8 mouse cellular contexts compared by ENCODE assay signal in genomic region chr1:135510346-135510977, GRCm38 (mm10).
A peak's percentile ranks its signal among the peaks of the same experiment; 100 is the strongest.
DNase-seq lines count a peak whose midpoint lies in the region; ATAC-seq and TF ChIP-seq lines count a peak whose summit lies in the region.

No protein-coding gene starts in this region.

- WGBS in heart, embryonic 10.5 days, result 1% methylated on average over 30 of the region's 30 CpGs
- 10% methylated on average over 30 of the region's 30 CpGs for WGBS in lung, embryonic 15.5 days

- H3K9me3 ChIP-seq in heart, embryonic 10.5 days, result no peaks in the 10 kb centered on the region
- H3K9me3 ChIP-seq in lung, embryonic 15.5 days, result no peaks in the 10 kb centered on the region

- H3K36me3 ChIP-seq in heart, embryonic 10.5 days, result peaks cover 14% of the 10 kb centered on the region; the same call in 1 of the 2 replicates
- no peaks in the 10 kb centered on the region for H3K36me3 ChIP-seq in lung, embryonic 15.5 days

- intact Hi-C loops in left cerebral cortex, adult 2 months (cut with DNase I), result no loop called here

- peak; percentile 39 to 49 for DNase-seq in left cerebral cortex, adult 2 months (ENCODE audit: extremely low spot score in 1 of 2, low spot score in 2 of 2)
- no peak for DNase-seq in left cerebral cortex, adult 11 months (ENCODE audit: low spot score)
- DNase-seq in heart, embryonic 10.5 days (ENCODE audit: low spot score), result no peak
- DNase-seq in kidney, adult 9 months, result peak; percentile 62
- peak; percentile 42 for DNase-seq in ovary, postnatal 14 days (ENCODE audit: low spot score)
- no peak for DNase-seq in layer of hippocampus, postnatal 10 days (ENCODE audit: low spot score in 2 of 2)

- H3K27ac ChIP-seq in left cerebral cortex, adult 2 months, result peak overlapping the region; percentile 70
- H3K27ac ChIP-seq in heart, embryonic 10.5 days, result peak overlapping the region; percentile 89
- H3K27ac ChIP-seq in lung, embryonic 15.5 days, result no peak overlapping the region

- H3K4me1 ChIP-seq in heart, embryonic 10.5 days, result peaks cover 94% of the 10 kb centered on the region
- H3K4me1 ChIP-seq in lung, embryonic 15.5 days, result peaks cover 68% of the 10 kb centered on the region

- H3K27me3 ChIP-seq in heart, embryonic 10.5 days (ENCODE audit: insufficient read depth, poor library complexity, severe bottlenecking), result peaks cover 8% of the 10 kb centered on the region; the same call in 1 of the 2 replicates
- no peaks in the 10 kb centered on the region; the same call in 1 of the 2 replicates for H3K27me3 ChIP-seq in lung, embryonic 15.5 days

- H3K4me3 ChIP-seq in left cerebral cortex, adult 2 months, result peak overlapping the region; percentile 49
- H3K4me3 ChIP-seq in heart, embryonic 10.5 days, result peak overlapping the region; percentile 72
- peak overlapping the region; percentile 44 for H3K4me3 ChIP-seq in lung, embryonic 15.5 days

- no peak for TF ChIP-seq CTCF in left cerebral cortex, adult 2 months (IDR thresholded peaks at IDR 0.05)

- peak overlapping the region; percentile 39 for H3K9ac ChIP-seq in lung, embryonic 15.5 days

- ATAC-seq in common myeloid progenitor, adult 5-6 weeks (replicated peaks; ENCODE audit: low read depth, poor library complexity, severe bottlenecking), result peak; percentile 57; the same call in 1 of the 2 replicates
- peak; percentile 37; the same call in 1 of the 2 replicates for ATAC-seq in lung, embryonic 15.5 days (ENCODE audit: borderline replicate concordance, extremely low read depth, low FRiP score, low TSS enrichment)

- H3K4me2 ChIP-seq in lung, embryonic 15.5 days, result peak overlapping the region; percentile 73

Comparison
In these comparisons a context has a peak if more than half of its experiments do, and no peak if none do; other contexts are left out.
1. DNase-seq: peak in left cerebral cortex, adult 2 months (2 of 2), kidney, adult 9 months (single experiment) and ovary, postnatal 14 days (single experiment); none in left cerebral cortex, adult 11 months (single experiment), heart, embryonic 10.5 days (single experiment) and layer of hippocampus, postnatal 10 days (0 of 2).
2. Peak in every context shown above with its lines, with median percentiles within 50 percentile points of each other: H3K4me3 ChIP-seq.